Mouse (Mus musculus) adrenal gland, postnatal 4 days (tissue): ENCODE results near the gene Ttc6. TPM values are rescaled to one million over a fixed set of nuclear protein-coding genes. Genes with fewer than 3 reads are reported as not detected.
A peak's percentile ranks its signal among the peaks of the same experiment; 100 is the strongest.

Experiments used
- DNase-seq, 2 experiments: peaks; one replicate each; pipeline ENCODE4 v3.0.0; 2021 to 2022; ENCODE audit warnings: low spot score in 2 of 2, mixed read lengths in 2 of 2
- total RNA-seq, 2 experiments: library from RNA; stranded (reverse); gene quantifications; 2 replicates each; pipeline ENCODE4 v1.2.3; 2021

The Ttc6 gene
- total RNA-seq, 2 experiments from 2014 or later: not detected

GRCm38 (mm10) chr12:57544641-57545370 is 19.1 kb upstream of the Ttc6 start:
- DNase-seq: no peak

- no peak for DNase-seq
Observed at GRCm38 (mm10) chr12:57545371-57546241, 18.3 kb upstream of the Ttc6 start.

GRCm38 (mm10) chr12:57546415-57547201 is 17.3 kb upstream of the Ttc6 start, which contains the start of gene Foxa1:
Foxa1 (minus strand) TSS chr12:57546916.
- no peak for DNase-seq

GRCm38 (mm10) chr12:57547890-57548289 is 16.0 kb upstream of the Ttc6 start:
- no peak for DNase-seq

DNA sequence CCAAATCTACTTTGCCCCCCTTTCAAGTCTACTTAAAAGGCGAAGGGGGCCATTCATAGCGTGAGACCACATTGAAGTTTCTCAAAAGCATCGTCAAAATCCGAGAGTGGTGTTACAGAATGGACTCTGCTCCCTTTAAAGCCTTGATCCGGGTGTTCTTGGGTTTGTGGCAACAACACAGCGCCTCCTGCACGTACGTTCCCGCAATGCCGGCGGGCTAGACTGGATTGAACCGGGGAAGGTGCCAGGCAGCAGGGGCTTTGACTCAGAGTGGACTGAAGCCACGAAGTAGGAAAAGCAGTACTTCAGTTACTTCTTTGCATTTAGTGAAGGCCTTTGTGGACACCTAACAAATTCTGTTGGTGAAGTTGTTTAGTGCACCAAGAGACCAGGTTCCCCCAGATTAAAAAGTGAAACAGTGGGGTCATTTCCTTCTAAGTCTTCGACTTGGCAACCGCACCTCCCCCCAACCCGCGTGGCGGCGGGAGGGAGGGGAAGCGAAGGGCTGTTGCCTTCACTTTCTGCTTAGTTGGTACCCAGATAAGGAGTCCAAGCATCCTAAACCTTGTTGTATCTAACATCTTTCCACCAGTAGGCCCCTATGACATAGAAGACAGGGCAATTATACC is 15.4 kb upstream of the Ttc6 start:
- no peak for DNase-seq

- no peak for DNase-seq
Observed at GRCm38 (mm10) chr12:57548981-57549666, 14.8 kb upstream of the Ttc6 start.

DNA sequence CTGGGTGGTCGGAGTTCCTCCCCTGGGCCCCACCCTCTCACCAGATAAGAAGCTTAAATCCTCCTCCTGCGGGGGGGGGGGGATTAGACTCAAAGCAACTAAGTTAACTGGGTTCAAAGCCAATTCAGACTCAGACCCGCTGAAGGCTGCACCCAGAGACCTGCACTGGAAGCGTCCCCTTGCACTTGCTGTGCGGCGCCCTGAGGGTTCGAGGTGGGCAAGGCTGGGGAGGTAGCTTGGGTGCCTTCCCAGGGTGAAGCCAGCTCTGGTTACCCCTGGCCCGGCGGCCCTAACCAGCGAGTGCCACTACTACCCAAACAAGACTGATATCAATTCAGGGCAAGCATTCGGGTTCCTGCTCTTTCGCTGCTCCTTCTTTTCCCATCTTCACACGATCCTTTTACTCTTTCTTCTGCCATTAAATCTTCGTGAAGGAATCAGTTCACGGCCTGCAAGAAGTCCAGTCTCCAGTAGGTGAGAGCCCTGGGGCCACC is 14.2 kb upstream of the Ttc6 start:
- DNase-seq: no peak

GRCm38 (mm10) chr12:57550181-57550808 is 13.6 kb upstream of the Ttc6 start:
- no peak for DNase-seq

GRCm38 (mm10) chr12:57550881-57551280 is 13.0 kb upstream of the Ttc6 start:
- DNase-seq: no peak

DNA sequence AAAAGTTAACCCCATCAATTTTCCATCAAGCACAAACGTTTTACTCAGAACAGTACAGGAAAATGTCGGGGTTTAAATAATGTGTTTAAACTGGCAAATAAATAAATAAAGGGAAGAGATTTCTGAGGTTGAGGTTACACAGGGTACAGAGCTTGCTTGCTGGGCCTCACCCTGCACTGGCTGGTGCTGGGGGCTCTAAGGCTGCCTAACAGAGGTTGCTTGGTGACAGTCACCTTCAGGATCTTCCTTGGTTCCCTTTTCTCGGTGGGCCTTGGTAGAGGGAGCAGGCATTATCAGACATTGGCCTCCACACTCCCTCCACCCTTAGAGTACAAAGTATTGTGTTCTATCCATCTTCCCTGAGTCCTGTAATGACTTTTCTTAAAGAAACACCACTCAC is 11.6 kb upstream of the Ttc6 start:
- no peak for DNase-seq

GRCm38 (mm10) chr12:57554091-57554490 is 9.8 kb upstream of the Ttc6 start:
- DNase-seq: no peak

DNA sequence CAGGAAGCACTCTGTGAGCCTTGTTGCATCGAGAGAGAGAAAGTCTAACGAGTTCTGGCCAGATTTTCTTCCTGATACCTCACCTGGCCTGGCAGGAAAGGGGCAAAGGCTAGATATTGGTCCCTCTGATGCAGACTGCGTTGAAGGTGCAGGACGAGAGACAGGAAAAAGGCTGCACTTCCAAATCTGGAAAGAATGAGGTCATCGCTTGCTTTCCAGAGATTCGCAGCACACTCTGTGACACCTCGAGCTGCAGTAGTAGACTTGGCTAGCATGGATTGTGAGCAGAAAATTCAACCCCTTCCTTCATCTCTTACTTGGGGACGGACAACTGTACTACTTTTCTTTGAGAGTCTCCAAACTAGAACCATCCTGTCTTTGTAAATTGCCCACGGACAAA is 7.9 kb downstream of the Ttc6 start:
- DNase-seq: no peak

- DNase-seq: no peak
Observed at GRCm38 (mm10) chr12:57572415-57572814, 8.5 kb downstream of the Ttc6 start.

- peak; percentile 4 for DNase-seq
Observed at GRCm38 (mm10) chr12:57575931-57576628, 12.2 kb downstream of the Ttc6 start.

GRCm38 (mm10) chr12:57607624-57608023 is 43.7 kb downstream of the Ttc6 start:
- no peak for DNase-seq

- DNase-seq: no peak
Observed at GRCm38 (mm10) chr12:57615137-57615536, 51.2 kb downstream of the Ttc6 start.

DNA sequence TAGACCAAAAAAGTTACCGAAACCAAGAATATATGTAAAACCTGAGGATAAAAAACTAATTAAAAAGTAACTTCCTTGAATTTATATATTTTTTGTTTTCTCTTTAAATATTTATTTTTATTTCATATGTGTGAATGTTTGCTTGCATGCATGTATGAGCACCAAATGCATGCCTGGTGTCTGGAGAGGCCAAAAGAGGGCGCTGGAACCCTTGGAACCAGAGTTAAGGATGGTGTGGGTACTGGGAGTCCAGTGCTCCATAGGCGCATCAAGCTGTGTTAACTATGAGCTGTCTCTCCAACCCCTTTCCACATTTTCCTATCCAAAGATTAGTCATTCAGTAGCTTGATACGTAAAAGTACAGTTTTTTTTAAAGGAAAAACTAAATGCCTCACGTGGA is 58.1 kb downstream of the Ttc6 start:
- no peak for DNase-seq

DNA sequence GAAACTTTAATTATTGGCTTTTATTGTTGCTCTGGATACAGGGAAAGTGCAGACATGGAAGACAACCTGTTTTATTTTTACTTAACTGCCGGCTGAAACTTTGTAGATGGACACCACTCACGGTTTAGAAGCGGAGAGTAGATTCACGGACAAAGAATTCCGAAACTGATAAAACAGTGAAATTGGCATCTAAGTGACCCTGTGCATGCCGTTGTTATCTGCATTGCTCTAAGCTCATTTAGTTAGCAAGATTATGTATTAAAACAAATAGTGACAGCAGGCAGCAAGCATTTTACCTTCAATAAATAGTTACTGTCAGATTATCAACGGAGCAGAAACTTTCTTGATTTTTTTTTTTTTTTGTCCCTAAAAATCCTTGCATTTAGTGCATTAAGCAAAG is 59.4 kb downstream of the Ttc6 start:
- DNase-seq: no peak

DNA sequence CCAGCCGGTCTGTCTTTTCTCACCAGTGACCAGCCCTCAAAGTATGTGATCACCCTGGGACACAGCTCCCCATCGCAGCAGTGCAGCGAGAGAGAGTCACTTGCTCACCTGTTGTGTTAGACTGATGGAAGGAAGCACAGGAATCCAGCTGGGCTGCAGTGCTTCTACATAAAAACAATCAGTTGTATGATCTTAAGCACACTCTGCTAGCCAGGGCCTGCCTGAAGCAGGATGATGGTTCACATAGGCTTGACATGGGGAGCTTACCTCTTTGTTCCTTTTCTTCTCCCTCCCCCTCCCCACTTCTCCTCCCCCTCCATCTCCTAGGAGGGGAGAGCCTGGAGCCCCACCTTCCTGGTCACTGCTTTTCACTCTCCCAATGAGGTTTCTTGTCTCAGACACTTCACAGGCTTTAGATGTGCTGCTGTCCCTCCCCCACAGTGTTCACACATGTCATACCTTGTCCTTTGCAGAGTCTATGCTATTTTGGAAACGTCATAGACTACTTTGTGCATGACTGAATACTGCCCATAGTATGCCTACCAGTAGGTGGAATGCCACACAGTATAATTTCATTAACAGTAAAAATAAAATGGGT is 60.2 kb downstream of the Ttc6 start:
- DNase-seq: no peak
